Mouse (Mus musculus) embryonic stem cell, embryonic (primary cell): ENCODE results near the gene Nme3.

Experiments
- CTCF ChIA-PET, 4 experiments: fragments of 300-600 bp in 2 of 4; fragments of 350-600 bp in 2 of 4; sonication (Branson Sonifier 250); formaldehyde crosslinking; loops; one replicate each; lab custom pipeline; 2022; ENCODE audit warnings: inconsistent platforms in 2 of 4; lab: Charles Lee
- POLR2A ChIA-PET, 4 experiments: fragments of 300-600 bp in 2 of 4; fragments of 350-600 bp in 2 of 4; sonication (Branson Sonifier 250); formaldehyde crosslinking; loops; one replicate each; lab custom pipeline; 2022; ENCODE audit warnings: antibody characterized with exemption in 4 of 4, inconsistent platforms in 1 of 4; lab: Charles Lee

The Nme3 gene

GRCm38 (mm10) chr17:24867914-24868313 is 28.4 kb upstream of the Nme3 start:
- CTCF ChIA-PET = no interaction called here
- POLR2A ChIA-PET = interaction anchor here in 2 of 4 experiments (1.0 to 24.0 kb wide), 8 partner anchors 6 to 122 kb away, joined by 3 to 369 read pairs (median 40); partner anchors contain the start of genes Fahd1 (in 2 of the 2), Nubp2 (in 2 of the 2), Spsb3 (in 2 of the 2) and Eme2 (in 1 of the 2)

DNA sequence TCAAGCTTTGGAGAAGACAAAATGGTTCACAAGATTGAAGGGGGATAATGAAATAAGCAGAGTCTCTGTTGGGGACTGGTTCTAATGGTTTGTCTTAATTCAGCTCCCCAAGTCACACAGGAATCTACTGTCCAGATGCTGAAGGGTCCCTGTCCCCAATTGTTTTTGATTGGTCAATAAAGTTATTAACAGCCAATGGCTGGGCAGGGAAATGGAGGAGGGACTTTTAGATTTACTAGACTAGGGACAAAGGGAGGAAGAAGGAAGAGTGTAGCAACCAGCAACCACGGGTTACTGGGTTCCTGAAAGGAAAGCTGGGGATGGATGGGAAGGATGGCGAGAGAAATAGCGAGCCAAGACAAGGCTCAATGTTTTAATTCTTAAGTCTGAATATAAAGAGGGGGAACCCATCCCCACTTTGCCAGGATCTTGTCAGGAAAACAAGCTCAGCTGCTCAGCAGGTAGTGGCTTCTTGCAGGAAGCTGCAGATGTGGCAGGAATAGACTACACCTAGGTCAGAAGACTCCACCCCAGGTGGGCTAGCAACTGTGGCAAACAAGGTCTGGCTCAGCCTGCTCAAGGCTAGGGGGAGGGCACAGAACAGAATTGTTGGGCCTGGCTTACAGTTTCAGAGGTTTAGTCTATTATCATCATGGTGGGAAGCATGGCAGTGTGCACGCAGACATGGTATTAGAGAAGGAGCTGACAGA is 22.4 kb upstream of the Nme3 start:
- CTCF ChIA-PET = interaction anchor here in 3 of 4 experiments (0.8 to 2.3 kb wide), 7 partner anchors 8 to 373 kb away, joined by 3 to 8 read pairs (median 4); partner anchors contain the start of genes Eme2 (in 1 of the 3), Mrps34 (in 1 of the 3) and Msrb1 (in 1 of the 3)
- POLR2A ChIA-PET = interaction anchor here (0.6 to 24.0 kb wide), 34 partner anchors 5 to 400 kb away, joined by 3 to 369 read pairs (median 4); partner anchors contain the start of genes Eme2 (in 3 of the 4), Fahd1 (in 3 of the 4), Mrps34 (in 3 of the 4) and Igfals (in 2 of the 4)

DNA sequence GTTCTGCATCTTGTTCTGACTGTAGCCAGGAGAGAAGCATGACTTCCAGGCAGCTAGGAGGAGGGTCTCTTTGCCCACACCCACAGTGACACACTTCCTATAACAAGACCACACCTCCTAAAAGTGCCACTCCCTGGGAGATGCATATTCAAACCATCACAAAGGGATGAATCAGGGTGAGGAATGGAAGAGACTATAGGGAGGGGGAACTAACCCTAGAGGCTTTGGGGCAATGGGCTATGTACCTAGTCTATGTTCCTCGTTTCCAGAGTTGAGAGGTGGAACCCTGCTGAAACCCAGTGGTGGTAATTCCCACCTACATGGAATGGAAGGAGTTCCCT is 21.9 kb upstream of the Nme3 start:
- CTCF ChIA-PET = interaction anchor here in 3 of 4 experiments (0.8 to 2.3 kb wide), 7 partner anchors 8 to 373 kb away, joined by 3 to 8 read pairs (median 4); partner anchors contain the start of genes Eme2 (in 1 of the 3), Mrps34 (in 1 of the 3) and Msrb1 (in 1 of the 3)
- POLR2A ChIA-PET = interaction anchor here (0.6 to 24.0 kb wide), 28 partner anchors 5 to 399 kb away, joined by 3 to 369 read pairs (median 5); partner anchors contain the start of genes Eme2 (in 3 of the 4), Mrps34 (in 3 of the 4), Fahd1 (in 2 of the 4) and Igfals (in 2 of the 4)

GRCm38 (mm10) chr17:24874989-24875388 is 21.3 kb upstream of the Nme3 start:
- ChIA-PET CTCF (interaction anchor here in 2 of 4 experiments (0.5 to 1.6 kb wide), 2 partner anchors 43 to 139 kb away, joined by 4 to 5 read pairs; partner anchors contain the start of gene Msrb1 (in 1 of the 2)), POLR2A (interaction anchor here in 3 of 4 experiments (0.7 to 24.0 kb wide), 12 partner anchors 4 to 242 kb away, joined by 3 to 369 read pairs (median 50); partner anchors contain the start of genes Fahd1 (in 3 of the 3), Spsb3 (in 3 of the 3), Eme2 (in 2 of the 3) and Igfals (in 2 of the 3))

DNA sequence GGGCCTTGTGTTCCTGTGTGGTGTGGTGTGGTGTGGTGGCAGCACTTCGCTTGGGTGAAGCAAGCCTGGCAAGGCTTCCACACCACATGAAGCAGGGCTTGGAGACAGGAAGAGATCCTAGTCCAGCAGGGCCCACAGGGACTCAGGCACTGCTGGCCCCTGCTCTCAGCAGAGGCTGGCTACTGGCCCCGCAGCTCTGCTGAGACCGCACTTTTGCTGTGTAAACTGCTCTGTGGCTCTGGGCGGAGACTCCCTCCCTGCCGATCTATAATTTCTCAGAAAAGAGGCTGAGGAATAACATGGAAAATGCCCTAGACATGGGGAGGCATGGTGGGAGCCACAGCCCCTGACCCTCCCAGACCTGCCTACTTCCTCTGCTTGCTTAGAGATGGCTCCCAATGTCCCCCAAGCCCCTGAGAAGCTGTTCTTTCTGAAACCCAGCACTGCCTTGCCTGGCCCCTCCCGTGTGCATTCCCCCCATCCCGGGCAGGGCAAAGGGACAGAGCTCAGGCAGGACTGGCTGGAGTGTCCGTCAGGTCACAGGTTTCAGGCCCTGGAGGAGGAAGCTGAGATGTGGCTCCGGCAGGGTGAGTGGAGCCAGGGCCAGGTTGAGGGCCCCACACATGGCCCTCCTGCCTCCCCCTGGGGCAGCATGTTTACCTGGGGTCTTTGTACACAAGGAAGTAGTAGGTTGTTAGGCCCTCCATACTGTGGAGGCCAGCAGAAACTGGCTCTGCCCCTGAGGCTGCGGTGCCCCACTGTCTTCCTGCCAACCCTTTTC is 18.8 kb upstream of the Nme3 start:
- CTCF ChIA-PET = interaction anchor here in 1 of 4 experiments (1.0 to 1.5 kb wide), 3 partner anchors 27 to 98 kb away, joined by 3 to 5 read pairs (median 3); partner anchors contain the start of gene Fahd1
- POLR2A ChIA-PET = interaction anchor here in 3 of 4 experiments (0.6 to 24.0 kb wide), 54 partner anchors 8 to 626 kb away, joined by 3 to 369 read pairs (median 4); partner anchors contain the start of genes Fahd1 (in 3 of the 3), Eme2 (in 2 of the 3), Hagh (in 2 of the 3) and Igfals (in 2 of the 3)

DNA sequence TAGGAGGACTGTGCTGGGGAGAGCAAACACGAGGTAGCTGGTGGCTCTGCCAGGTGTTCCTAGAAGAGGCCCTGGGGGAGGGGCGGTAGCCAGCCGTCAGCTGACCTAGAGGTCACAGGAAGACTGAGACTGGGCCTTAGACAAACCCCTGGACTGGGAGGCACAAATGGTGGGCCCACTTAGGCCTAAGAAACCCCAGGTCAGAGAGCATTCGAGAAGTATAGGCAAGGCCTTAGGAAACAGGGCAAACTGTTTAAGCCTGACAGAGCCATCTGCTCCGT is 18.2 kb upstream of the Nme3 start:
- ChIA-PET POLR2A (interaction anchor here in 3 of 4 experiments (0.6 to 24.0 kb wide), 56 partner anchors 9 to 626 kb away, joined by 3 to 369 read pairs (median 4); partner anchors contain the start of genes Fahd1 (in 3 of the 3), Eme2 (in 2 of the 3), Hagh (in 2 of the 3) and Igfals (in 2 of the 3)), CTCF (interaction anchor here in 2 of 4 experiments (1.0 to 1.7 kb wide), 5 partner anchors 28 to 132 kb away, joined by 3 to 5 read pairs (median 3); partner anchors contain the start of gene Fahd1 (in 1 of the 2))

DNA sequence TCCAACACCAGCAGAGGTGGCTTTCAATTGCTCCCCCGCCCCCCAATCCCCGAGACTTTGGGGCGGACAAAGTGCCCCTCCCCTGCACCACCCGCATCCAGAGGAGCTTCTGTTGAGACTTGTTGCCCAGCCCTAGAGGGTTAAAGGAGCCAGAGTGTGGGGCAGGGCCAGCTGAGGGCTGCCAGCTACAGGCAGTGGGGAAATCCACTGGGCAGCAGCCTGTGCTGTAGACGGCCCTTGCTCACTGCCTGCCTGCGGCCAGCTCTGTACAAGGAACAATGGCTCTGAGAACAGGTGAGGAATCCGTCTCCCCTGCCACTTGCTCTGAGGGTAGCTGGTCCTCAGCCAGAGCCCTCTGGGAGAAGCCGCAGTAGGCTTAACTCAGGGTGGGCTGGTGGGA is 17.8 kb upstream of the Nme3 start:
- POLR2A ChIA-PET = interaction anchor here in 3 of 4 experiments (0.6 to 24.0 kb wide), 60 partner anchors 8 to 400 kb away, joined by 3 to 369 read pairs (median 4); partner anchors contain the start of genes Fahd1 (in 3 of the 3), Eme2 (in 2 of the 3), Hagh (in 2 of the 3) and Igfals (in 2 of the 3)
- CTCF ChIA-PET = interaction anchor here in 3 of 4 experiments (0.7 to 1.7 kb wide), 6 partner anchors 28 to 217 kb away, joined by 3 to 5 read pairs (median 3); partner anchors contain the start of gene Fahd1 (in 1 of the 3)

GRCm38 (mm10) chr17:24881738-24882440 is 14.4 kb upstream of the Nme3 start:
- CTCF ChIA-PET = interaction anchor here (0.6 to 3.1 kb wide), 19 partner anchors 9 to 293 kb away, joined by 3 to 14 read pairs (median 4); partner anchors contain the start of genes Eme2 (in 1 of the 4), Fahd1 (in 1 of the 4), Hagh (in 1 of the 4) and Mrps34 (in 1 of the 4)
- POLR2A ChIA-PET = interaction anchor here (0.6 to 21.0 kb wide), 29 partner anchors 9 to 363 kb away, joined by 3 to 369 read pairs (median 4); partner anchors contain the start of genes Fahd1 (in 3 of the 4), Igfals (in 3 of the 4), Eme2 (in 2 of the 4) and Hagh (in 2 of the 4)

DNA sequence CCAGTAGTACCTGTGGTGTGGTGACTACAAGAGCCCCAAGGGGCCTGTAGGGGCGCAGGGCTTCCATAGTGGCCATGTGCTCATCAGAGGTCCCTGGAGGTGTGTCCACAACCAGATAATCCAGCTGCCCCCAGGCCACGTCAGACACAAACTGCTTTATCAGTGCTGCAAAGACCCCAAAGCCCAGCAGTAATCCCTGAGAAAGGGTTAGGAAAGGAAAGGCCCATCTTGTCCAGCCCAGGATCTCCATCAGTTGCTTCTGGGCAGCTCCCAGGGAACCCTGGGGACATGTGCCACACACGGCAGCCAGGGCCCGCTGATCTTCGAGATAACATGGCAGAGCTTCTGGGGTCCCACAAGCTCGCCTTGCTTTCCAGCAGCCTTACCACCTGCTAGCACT is 11.9 kb upstream of the Nme3 start:
- CTCF ChIA-PET = interaction anchor here in 1 of 4 experiments (0.6 kb wide), 1 partner anchor 83 kb away, joined by 4 read pairs; no protein-coding TSS in a partner anchor
- POLR2A ChIA-PET = interaction anchor here (0.8 to 21.0 kb wide), 13 partner anchors 8 to 36 kb away, joined by 3 to 369 read pairs (median 4); partner anchors contain the start of genes Eme2 (in 4 of the 4), Mrps34 (in 4 of the 4), Igfals (in 2 of the 4) and Nme3 (in 2 of the 4)

DNA sequence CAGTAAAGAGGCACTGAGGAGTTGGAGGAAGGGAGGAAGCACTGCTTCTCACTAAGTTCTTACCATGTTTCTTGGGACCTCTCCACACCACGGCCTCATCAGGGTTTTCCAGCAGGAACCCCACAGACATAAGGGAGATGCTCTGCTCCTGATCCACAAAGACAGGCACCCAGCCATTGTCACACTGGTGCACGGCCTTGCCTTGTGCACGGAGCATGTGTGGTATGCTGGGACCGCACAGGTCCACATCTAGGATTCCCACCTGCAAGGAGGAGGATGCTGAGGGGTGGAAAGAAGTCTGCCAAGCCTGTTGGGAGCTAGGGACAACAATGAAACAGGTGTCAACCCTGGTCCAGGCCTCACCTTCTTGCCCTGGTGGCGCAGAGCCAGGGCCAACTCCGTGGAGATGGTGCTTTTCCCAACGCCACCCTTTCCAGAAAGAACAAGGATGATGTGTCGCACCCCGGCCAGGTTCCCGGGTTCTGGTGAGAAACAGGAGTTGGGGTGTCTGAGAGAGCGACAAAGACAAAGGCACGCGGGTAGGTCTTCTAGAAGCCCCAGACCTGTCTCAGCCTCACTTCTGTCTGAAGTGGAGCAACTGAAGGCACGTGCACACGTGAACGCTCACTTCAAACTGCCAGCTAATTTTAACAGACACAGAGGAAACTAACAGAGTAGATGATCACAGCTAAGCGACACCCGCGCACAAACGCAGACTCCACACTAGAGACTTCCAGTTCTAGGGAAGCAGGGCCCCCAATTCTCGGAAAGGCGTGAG is 10.8 kb upstream of the Nme3 start:
- CTCF ChIA-PET = interaction anchor here in 2 of 4 experiments (1.2 to 1.6 kb wide), 2 partner anchors 10 to 45 kb away, joined by 4 read pairs; partner anchors contain the start of genes Eme2 (in 1 of the 2) and Mrps34 (in 1 of the 2)
- POLR2A ChIA-PET = interaction anchor here in 3 of 4 experiments (0.7 to 21.0 kb wide), 23 partner anchors 7 to 947 kb away, joined by 3 to 369 read pairs (median 7); partner anchors contain the start of genes Eme2 (in 2 of the 3), Fahd1 (in 2 of the 3), Igfals (in 2 of the 3) and Mrps34 (in 2 of the 3)

GRCm38 (mm10) chr17:24886134-24886931 is 10.0 kb upstream of the Nme3 start, which contains the start of the genes Nubp2 and Spsb3:
TSS of gene Nubp2 (minus strand) at chr17:24886349.
TSS of gene Spsb3 (plus strand) at chr17:24886643.
- POLR2A ChIA-PET = interaction anchor here (0.6 to 21.0 kb wide), 57 partner anchors 8 to 947 kb away, joined by 3 to 369 read pairs (median 4); partner anchors contain the start of genes Eme2 (in 3 of the 4), Fahd1 (in 3 of the 4), Mrps34 (in 3 of the 4) and Hs3st6 (in 2 of the 4)

GRCm38 (mm10) chr17:24886932-24887271 is 9.4 kb upstream of the Nme3 start:
- CTCF ChIA-PET = interaction anchor here (0.5 to 1.6 kb wide), 16 partner anchors 8 to 1810 kb away, joined by 3 to 7 read pairs (median 3); partner anchors contain the start of genes Eme2 (in 2 of the 4), Mrps34 (in 2 of the 4), Fahd1 (in 1 of the 4) and Msrb1 (in 1 of the 4)
- POLR2A ChIA-PET = interaction anchor here (0.6 to 21.0 kb wide), 56 partner anchors 8 to 946 kb away, joined by 3 to 369 read pairs (median 4); partner anchors contain the start of genes Eme2 (in 3 of the 4), Fahd1 (in 3 of the 4), Mrps34 (in 3 of the 4) and Hs3st6 (in 2 of the 4)

More at GRCm38 (mm10) chr17:24886134-24886931, 10.0 kb upstream of the Nme3 start, which contains the start of the genes Nubp2 and Spsb3:
- CTCF ChIA-PET = interaction anchor here (0.5 to 1.6 kb wide), 16 partner anchors 9 to 1810 kb away, joined by 3 to 7 read pairs (median 3); partner anchors contain the start of genes Eme2 (in 2 of the 4), Mrps34 (in 2 of the 4), Fahd1 (in 1 of the 4) and Msrb1 (in 1 of the 4)

- ChIA-PET POLR2A (interaction anchor here in 3 of 4 experiments (0.7 to 21.0 kb wide), 26 partner anchors 8 to 946 kb away, joined by 3 to 369 read pairs (median 5); partner anchors contain the start of genes Fahd1 (in 3 of the 3), Igfals (in 2 of the 3), Nme3 (in 2 of the 3) and Cramp1l (in 1 of the 3)), CTCF (interaction anchor here in 1 of 4 experiments (1.1 kb wide), 1 partner anchor 46 kb away, joined by 3 read pairs; no protein-coding TSS in a partner anchor)
These were observed 8.8 kb upstream of the Nme3 start for GRCm38 (mm10) chr17:24887291-24888080.
